Mouse (Mus musculus) brain, embryonic 14.5 days (tissue): ENCODE data around the gene Upk3a.

Experiments
- CTCF ChIP-seq: fragments of 200-500 bp; IDR thresholded peaks from 2 replicates; pipeline ENCODE4 v1.5.1; 2012; ENCODE audit warnings: inconsistent platforms, mild to moderate bottlenecking, moderate library complexity, borderline replicate concordance; ENCODE audit not compliant: insufficient read depth, insufficient read length; ENCODE audit errors: extremely low read depth
- POLR2A ChIP-seq: fragments of 200-500 bp; IDR thresholded peaks from 2 replicates; pipeline ENCODE4 v1.6.1; 2012; ENCODE audit warnings: mild to moderate bottlenecking, inconsistent platforms, borderline replicate concordance; ENCODE audit not compliant: poor library complexity, insufficient read depth, insufficient read length, severe bottlenecking; ENCODE audit errors: extremely low read depth

DNA sequence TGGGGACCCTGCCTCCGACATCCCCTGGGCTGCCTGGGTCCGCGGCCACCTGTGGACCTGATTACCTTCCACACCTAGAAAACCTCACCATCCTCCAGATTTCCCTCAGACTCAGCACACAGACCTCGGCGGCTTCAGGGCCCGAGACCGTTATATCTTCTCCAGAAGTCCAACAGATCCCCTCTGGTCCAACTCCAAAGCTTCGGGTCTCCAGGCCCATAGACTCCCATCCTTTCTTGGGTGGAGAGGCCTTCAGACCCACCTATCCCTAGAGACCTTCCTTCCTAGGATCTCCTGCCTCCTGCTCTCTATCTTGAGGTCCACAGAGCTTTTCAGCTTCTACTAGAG is 20.4 kb downstream of the Upk3a start:
- TF ChIP-seq CTCF (no peak), POLR2A (no peak)
